Mouse (Mus musculus): ENCODE measurements around the gene Fam161b.
A peak's percentile ranks its signal among the peaks of the same experiment; 100 is the strongest.
"Not testable (repeated sequence)": the region's sequence is repeated elsewhere in the genome, so short reads cannot be mapped to it uniquely, and the experiment has no call there.

Fam161b gene

GRCm38 (mm10) chr12:84393847-84394246 is 32.2 kb upstream of the Fam161b start:
- no peak for DNase-seq (ENCODE audit: low read depth, low spot score)
- H3K27me3 ChIP-seq (ENCODE audit: control insufficient read depth, insufficient read depth, low read length, poor library complexity, severe bottlenecking): no peaks in the 10 kb centered on the region
- H3K36me3 ChIP-seq (ENCODE audit: control insufficient read depth, insufficient read depth, low read length, poor library complexity, severe bottlenecking): peaks cover 2% of the 10 kb centered on the region

DNA sequence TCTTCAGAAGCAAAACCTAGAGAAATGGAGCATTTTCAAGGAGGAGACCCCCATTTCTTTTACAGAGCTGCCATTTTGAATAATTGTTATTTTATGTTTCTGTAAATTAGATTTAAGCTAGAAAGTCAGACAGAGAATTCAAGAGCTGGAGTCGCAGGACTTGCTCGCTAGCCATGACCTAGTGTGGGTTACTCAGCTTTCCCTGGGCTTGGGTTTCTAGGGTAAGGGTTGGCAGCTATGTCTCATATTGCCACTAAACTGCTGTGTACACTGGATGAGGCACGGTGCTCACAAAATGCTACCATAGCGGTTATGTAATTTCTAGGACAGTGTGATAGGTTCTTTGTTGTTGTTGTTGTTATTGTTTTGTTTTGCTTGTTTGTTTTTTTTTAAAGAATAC is 31.0 kb upstream of the Fam161b start:
- no peak for DNase-seq (ENCODE audit: low read depth, low spot score)
- H3K36me3 ChIP-seq (ENCODE audit: control insufficient read depth, insufficient read depth, low read length, poor library complexity, severe bottlenecking): peaks cover 2% of the 10 kb centered on the region
- no peaks in the 10 kb centered on the region for H3K27me3 ChIP-seq (ENCODE audit: control insufficient read depth, insufficient read depth, low read length, poor library complexity, severe bottlenecking)

- Histone ChIP-seq H3K36me3 (ENCODE audit: control insufficient read depth, insufficient read depth, low read length, poor library complexity, severe bottlenecking) (peaks cover 6% of the 10 kb centered on the region), H3K27me3 (ENCODE audit: control insufficient read depth, insufficient read depth, low read length, poor library complexity, severe bottlenecking) (no peaks in the 10 kb centered on the region)
- no peak for DNase-seq (ENCODE audit: low read depth, low spot score)
These were observed 28.7 kb upstream of the Fam161b start for GRCm38 (mm10) chr12:84390336-84390735.

DNA sequence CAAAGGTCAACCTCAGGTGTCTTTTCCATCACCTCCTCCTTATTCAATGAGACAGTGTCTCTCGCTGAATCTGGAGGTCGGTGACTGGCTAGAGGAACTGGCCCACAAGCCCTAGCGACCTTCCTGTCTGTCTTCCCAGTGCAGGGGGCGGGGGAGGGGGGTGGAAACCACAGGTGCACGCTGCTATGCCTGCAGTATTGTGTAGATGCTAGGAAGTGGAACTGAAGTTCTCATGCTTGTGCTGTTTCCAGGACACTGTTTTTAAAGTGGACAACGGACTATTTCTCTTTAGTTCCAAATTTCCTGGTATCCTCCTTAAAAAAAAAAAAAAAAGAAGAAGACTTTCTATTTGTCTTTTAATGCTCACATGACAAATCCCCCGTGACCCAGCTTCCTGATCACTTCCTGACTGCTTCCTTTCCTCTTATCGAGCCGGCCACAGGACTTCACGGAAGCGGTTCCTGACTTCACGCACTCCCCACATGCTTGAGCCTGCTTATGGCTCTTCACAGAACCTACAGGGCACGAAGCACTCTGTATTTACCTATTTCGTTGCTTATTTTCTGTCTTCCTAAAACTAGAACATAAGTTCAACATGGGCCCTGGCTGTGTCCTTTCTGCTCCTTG is 27.3 kb upstream of the Fam161b start:
- Histone ChIP-seq H3K36me3 (ENCODE audit: control insufficient read depth, insufficient read depth, low read length, poor library complexity, severe bottlenecking) (peaks cover 7% of the 10 kb centered on the region), H3K27me3 (ENCODE audit: control insufficient read depth, insufficient read depth, low read length, poor library complexity, severe bottlenecking) (no peaks in the 10 kb centered on the region)
- DNase-seq (ENCODE audit: low read depth, low spot score): peak; percentile 76

DNA sequence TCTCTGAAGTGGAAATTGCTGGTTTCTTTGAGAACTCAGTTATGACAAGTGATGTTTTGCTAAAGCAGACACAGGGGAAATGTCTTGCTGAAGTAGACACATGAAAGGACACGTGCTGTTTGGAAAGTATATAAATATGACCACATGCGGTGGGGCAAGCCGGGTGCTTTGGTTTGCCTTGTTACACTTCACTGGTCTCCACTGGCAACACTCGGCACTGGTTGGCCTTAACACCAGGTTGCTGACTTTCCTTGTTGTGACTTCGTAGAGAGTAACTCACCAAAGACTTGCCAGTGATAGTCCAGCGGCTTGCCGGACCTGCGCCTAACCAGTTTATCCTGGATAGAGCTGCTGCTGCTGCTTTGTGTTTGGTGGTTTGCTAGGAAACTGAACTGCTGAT is 26.5 kb upstream of the Fam161b start:
- peak; percentile 61 for DNase-seq (ENCODE audit: low read depth, low spot score)
- no peaks in the 10 kb centered on the region for H3K27me3 ChIP-seq (ENCODE audit: control insufficient read depth, insufficient read depth, low read length, poor library complexity, severe bottlenecking)
- H3K36me3 ChIP-seq (ENCODE audit: control insufficient read depth, insufficient read depth, low read length, poor library complexity, severe bottlenecking): peaks cover 7% of the 10 kb centered on the region

- DNase-seq (ENCODE audit: low read depth, low spot score): no peak
- no peaks in the 10 kb centered on the region for H3K27me3 ChIP-seq (ENCODE audit: control insufficient read depth, insufficient read depth, low read length, poor library complexity, severe bottlenecking)
- H3K36me3 ChIP-seq (ENCODE audit: control insufficient read depth, insufficient read depth, low read length, poor library complexity, severe bottlenecking): peaks cover 5% of the 10 kb centered on the region
These were observed 23.8 kb upstream of the Fam161b start for GRCm38 (mm10) chr12:84385408-84385807.

DNA sequence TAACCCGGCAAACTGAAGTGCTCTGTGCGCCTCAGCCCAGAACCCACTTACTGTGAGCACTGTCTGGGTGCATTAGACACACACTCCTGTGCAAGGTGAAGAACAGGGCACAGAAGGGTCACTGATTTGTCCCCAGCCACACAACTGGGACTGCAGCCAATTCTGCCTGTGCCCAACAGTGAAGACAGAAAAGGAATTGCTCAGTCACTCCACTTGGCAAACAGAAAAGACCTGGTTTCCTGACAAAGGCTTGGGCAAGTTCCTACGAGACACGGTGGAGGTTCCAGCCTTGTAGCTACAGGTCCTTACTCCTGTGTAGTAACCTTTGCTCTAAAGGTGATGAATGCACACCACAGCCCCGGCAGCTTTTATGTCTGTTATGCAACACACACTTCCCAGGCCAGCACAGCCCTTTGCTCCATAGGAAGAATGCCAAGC is 23.0 kb upstream of the Fam161b start:
- no peaks in the 10 kb centered on the region for H3K27me3 ChIP-seq (ENCODE audit: control insufficient read depth, insufficient read depth, low read length, poor library complexity, severe bottlenecking)
- DNase-seq (ENCODE audit: low read depth, low spot score): no peak

GRCm38 (mm10) chr12:84382369-84382768 is 20.7 kb upstream of the Fam161b start:
- H3K27me3 ChIP-seq (ENCODE audit: control insufficient read depth, insufficient read depth, low read length, poor library complexity, severe bottlenecking): no peaks in the 10 kb centered on the region
- H3K36me3 ChIP-seq (ENCODE audit: control insufficient read depth, insufficient read depth, low read length, poor library complexity, severe bottlenecking): peaks cover 11% of the 10 kb centered on the region
- DNase-seq (ENCODE audit: low read depth, low spot score): no peak

More for the DNA sequence above, 23.0 kb upstream of the Fam161b start:
- peaks cover 5% of the 10 kb centered on the region for H3K36me3 ChIP-seq (ENCODE audit: control insufficient read depth, insufficient read depth, low read length, poor library complexity, severe bottlenecking)

GRCm38 (mm10) chr12:84373831-84374481 is 12.3 kb upstream of the Fam161b start:
- no peak for DNase-seq (ENCODE audit: low read depth, low spot score)
- no peaks in the 10 kb centered on the region for H3K27me3 ChIP-seq (ENCODE audit: control insufficient read depth, insufficient read depth, low read length, poor library complexity, severe bottlenecking)

DNA sequence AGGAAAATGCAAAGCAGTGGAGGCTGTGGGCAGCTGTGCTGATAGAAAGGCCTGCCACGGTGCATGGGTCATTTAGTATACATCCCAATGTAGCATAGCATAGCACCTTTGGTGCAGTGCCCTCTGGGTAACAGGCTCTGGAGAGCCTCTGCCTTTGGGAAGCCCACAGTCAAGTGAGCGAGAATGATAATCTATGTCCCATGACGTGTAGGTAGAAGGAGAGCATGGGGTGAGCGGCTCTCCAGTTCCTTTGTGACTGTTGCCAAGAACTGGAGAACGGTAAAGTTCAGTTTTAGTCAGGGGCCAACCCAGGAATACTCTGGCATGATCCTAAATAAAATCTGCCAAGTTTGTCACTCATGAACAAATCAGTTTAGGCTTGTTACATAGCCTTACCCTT is 10.0 kb upstream of the Fam161b start:
- no peak for DNase-seq (ENCODE audit: low read depth, low spot score)
- peaks cover 15% of the 10 kb centered on the region for H3K36me3 ChIP-seq (ENCODE audit: control insufficient read depth, insufficient read depth, low read length, poor library complexity, severe bottlenecking)
- H3K27me3 ChIP-seq (ENCODE audit: control insufficient read depth, insufficient read depth, low read length, poor library complexity, severe bottlenecking): no peaks in the 10 kb centered on the region

More at GRCm38 (mm10) chr12:84373831-84374481, 12.3 kb upstream of the Fam161b start:
- H3K36me3 ChIP-seq (ENCODE audit: control insufficient read depth, insufficient read depth, low read length, poor library complexity, severe bottlenecking): peaks cover 19% of the 10 kb centered on the region

GRCm38 (mm10) chr12:84366971-84367370 is 5.3 kb upstream of the Fam161b start:
- Histone ChIP-seq H3K36me3 (ENCODE audit: control insufficient read depth, insufficient read depth, low read length, poor library complexity, severe bottlenecking) (peaks cover 11% of the 10 kb centered on the region; the same call in 1 of the 2 replicates), H3K27me3 (ENCODE audit: control insufficient read depth, insufficient read depth, low read length, poor library complexity, severe bottlenecking) (no peaks in the 10 kb centered on the region; the same call in 1 of the 2 replicates)
- DNase-seq (ENCODE audit: low read depth, low spot score): peak; percentile 20

- H3K36me3 ChIP-seq (ENCODE audit: control insufficient read depth, insufficient read depth, low read length, poor library complexity, severe bottlenecking): peaks cover 4% of the 10 kb centered on the region; the same call in 1 of the 2 replicates
- no peak for DNase-seq (ENCODE audit: low read depth, low spot score)
- H3K27me3 ChIP-seq (ENCODE audit: control insufficient read depth, insufficient read depth, low read length, poor library complexity, severe bottlenecking): no peaks in the 10 kb centered on the region; the same call in 1 of the 2 replicates
These were observed 3.5 kb upstream of the Fam161b start for GRCm38 (mm10) chr12:84365137-84365536.

GRCm38 (mm10) chr12:84364291-84364690 is 2.7 kb upstream of the Fam161b start:
- Histone ChIP-seq H3K36me3 (ENCODE audit: control insufficient read depth, insufficient read depth, low read length, poor library complexity, severe bottlenecking) (peaks cover 4% of the 10 kb centered on the region; the same call in 1 of the 2 replicates), H3K27me3 (ENCODE audit: control insufficient read depth, insufficient read depth, low read length, poor library complexity, severe bottlenecking) (no peaks in the 10 kb centered on the region; the same call in 1 of the 2 replicates)
- no peak for DNase-seq (ENCODE audit: low read depth, low spot score)

DNA sequence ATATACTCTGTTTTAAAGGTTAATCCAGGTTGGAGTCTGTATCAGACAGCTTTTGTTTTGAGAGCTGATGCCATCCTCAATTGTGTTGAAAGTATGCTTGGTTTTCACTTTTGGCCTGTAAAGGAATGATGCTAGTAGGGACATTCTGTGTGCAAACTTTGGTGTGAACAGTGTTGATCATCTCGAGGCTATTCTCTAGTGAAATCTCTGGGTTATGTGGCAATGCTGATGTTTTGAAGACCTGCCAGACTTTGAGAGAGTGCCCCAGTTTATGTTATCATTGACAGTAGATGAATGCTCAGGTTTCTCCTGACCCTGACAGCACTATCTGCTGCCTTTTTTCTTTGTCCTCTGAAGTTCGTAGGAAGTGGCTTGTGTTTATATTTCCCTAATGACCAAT is 1.2 kb upstream of the Fam161b start:
- H3K27me3 ChIP-seq (ENCODE audit: control insufficient read depth, insufficient read depth, low read length, poor library complexity, severe bottlenecking): no peaks in the 10 kb centered on the region; the same call in 1 of the 2 replicates
- H3K36me3 ChIP-seq (ENCODE audit: control insufficient read depth, insufficient read depth, low read length, poor library complexity, severe bottlenecking): peaks cover 4% of the 10 kb centered on the region; the same call in 1 of the 2 replicates
- DNase-seq (ENCODE audit: low read depth, low spot score): no peak

- not testable (repeated sequence) for DNase-seq (ENCODE audit: low read depth, low spot score); H3K27me3 ChIP-seq (ENCODE audit: control insufficient read depth, insufficient read depth, low read length, poor library complexity, severe bottlenecking)
These were observed 2.9 kb downstream of the Fam161b start for GRCm38 (mm10) chr12:84358699-84359098.

More at GRCm38 (mm10) chr12:84358699-84359098, 2.9 kb downstream of the Fam161b start:
- H3K36me3 ChIP-seq (ENCODE audit: control insufficient read depth, insufficient read depth, low read length, poor library complexity, severe bottlenecking): not testable (repeated sequence)

All from splenic B cell, adult 2 months (primary cell).